Mouse (Mus musculus): Measurements from ENCODE around the gene Arhgap4. TPM values are rescaled to one million over a fixed set of nuclear protein-coding genes. Genes with fewer than 3 reads are reported as not detected.

Arhgap4 gene
- polyA plus RNA-seq, 1 experiment from 2014 or later: 5.2 TPM

- DNase-seq: peak; percentile 51
- peaks cover 94% of the 10 kb centered on the region for H3K36me3 ChIP-seq (replicated peaks; ENCODE audit: insufficient read depth, low read length)
- 35% methylated on average over 4 of the region's 4 CpGs for WGBS (ENCODE audit: insufficient replicate concordance)
Measured at GRCm38 (mm10) chrX:73948647-73949046, 27.0 kb upstream of the Arhgap4 start.

GRCm38 (mm10) chrX:73946896-73947295 is 25.2 kb upstream of the Arhgap4 start:
- H3K4me2 ChIP-seq (ENCODE audit: low read depth, low read length): no peak overlapping the region
- TF ChIP-seq EP300 (IDR thresholded peaks at IDR 0.05; ENCODE audit: low read depth): no peak
- 0 out of 2 replicates have a peak, but pooled peaks have one; percentile 0 for TF ChIP-seq CTCF (IDR thresholded peaks at IDR 0.05; ENCODE audit: low read depth)
- no peak overlapping the region for H3K9ac ChIP-seq (replicated peaks)
- no peak overlapping the region for H3K27ac ChIP-seq (ENCODE audit: low read depth)
- H3K27me3 ChIP-seq (ENCODE audit: insufficient read depth, low read length): no peaks in the 10 kb centered on the region
- 73% methylated on average over 6 of the region's 6 CpGs for WGBS (ENCODE audit: insufficient replicate concordance)
- H3K36me3 ChIP-seq (replicated peaks; ENCODE audit: insufficient read depth, low read length): peaks cover 89% of the 10 kb centered on the region
- H3K4me1 ChIP-seq (ENCODE audit: insufficient read depth): no peaks in the 10 kb centered on the region
- no peak overlapping the region for H3K4me3 ChIP-seq (ENCODE audit: low read depth, low read length)
- no peaks in the 10 kb centered on the region for H3K9me3 ChIP-seq (ENCODE audit: low read length)
- DNase-seq (no peak), ATAC-seq (peak; percentile 40; the same call in 1 of the 2 replicates)

More at GRCm38 (mm10) chrX:73948647-73949046, 27.0 kb upstream of the Arhgap4 start:
- TF ChIP-seq CTCF (IDR thresholded peaks at IDR 0.05; ENCODE audit: low read depth) (peak; percentile 89), EP300 (IDR thresholded peaks at IDR 0.05; ENCODE audit: low read depth) (no peak)
- Histone ChIP-seq H3K9me3 (ENCODE audit: low read length) (no peaks in the 10 kb centered on the region), H3K4me3 (ENCODE audit: low read depth, low read length) (no peak overlapping the region), H3K9ac (replicated peaks) (no peak overlapping the region), H3K27me3 (ENCODE audit: insufficient read depth, low read length) (no peaks in the 10 kb centered on the region), H3K27ac (ENCODE audit: low read depth) (no peak overlapping the region), H3K4me2 (ENCODE audit: low read depth, low read length) (no peak overlapping the region), H3K4me1 (ENCODE audit: insufficient read depth) (no peaks in the 10 kb centered on the region)
- ATAC-seq: peak; percentile 54

GRCm38 (mm10) chrX:73942294-73942693 is 20.6 kb upstream of the Arhgap4 start:
- H3K27ac ChIP-seq (ENCODE audit: low read depth): no peak overlapping the region
- no peak overlapping the region for H3K4me2 ChIP-seq (ENCODE audit: low read depth, low read length)
- H3K27me3 ChIP-seq (ENCODE audit: insufficient read depth, low read length): no peaks in the 10 kb centered on the region
- H3K36me3 ChIP-seq (replicated peaks; ENCODE audit: insufficient read depth, low read length): peaks cover 50% of the 10 kb centered on the region
- H3K4me1 ChIP-seq (ENCODE audit: insufficient read depth): no peaks in the 10 kb centered on the region
- H3K9me3 ChIP-seq (ENCODE audit: low read length): no peaks in the 10 kb centered on the region
- DNase-seq (no peak), ATAC-seq (no peak)
- no peak overlapping the region for H3K9ac ChIP-seq (replicated peaks)
- WGBS (ENCODE audit: insufficient replicate concordance): 91% methylated on average over 2 of the region's 2 CpGs
- no peak for TF ChIP-seq CTCF (IDR thresholded peaks at IDR 0.05; ENCODE audit: low read depth)
- no peak for TF ChIP-seq EP300 (IDR thresholded peaks at IDR 0.05; ENCODE audit: low read depth)
- H3K4me3 ChIP-seq (ENCODE audit: low read depth, low read length): no peak overlapping the region

GRCm38 (mm10) chrX:73941860-73942259 is 20.2 kb upstream of the Arhgap4 start:
- 62% methylated on average over 2 of the region's 2 CpGs for WGBS (ENCODE audit: insufficient replicate concordance)
- no peak overlapping the region for H3K4me2 ChIP-seq (ENCODE audit: low read depth, low read length)
- no peak for TF ChIP-seq EP300 (IDR thresholded peaks at IDR 0.05; ENCODE audit: low read depth)
- no peak for TF ChIP-seq CTCF (IDR thresholded peaks at IDR 0.05; ENCODE audit: low read depth)
- H3K27me3 ChIP-seq (ENCODE audit: insufficient read depth, low read length): no peaks in the 10 kb centered on the region
- ATAC-seq: no peak
- peaks cover 46% of the 10 kb centered on the region for H3K36me3 ChIP-seq (replicated peaks; ENCODE audit: insufficient read depth, low read length)
- no peak overlapping the region for H3K27ac ChIP-seq (ENCODE audit: low read depth)
- no peak overlapping the region for H3K4me3 ChIP-seq (ENCODE audit: low read depth, low read length)
- DNase-seq: no peak
- no peak overlapping the region for H3K9ac ChIP-seq (replicated peaks)
- H3K4me1 ChIP-seq (ENCODE audit: insufficient read depth): no peaks in the 10 kb centered on the region
- H3K9me3 ChIP-seq (ENCODE audit: low read length): no peaks in the 10 kb centered on the region

- DNase-seq (no peak), ATAC-seq (no peak)
- no peak overlapping the region for H3K4me3 ChIP-seq (ENCODE audit: low read depth, low read length)
- 0 out of 2 replicates have a peak, but pooled peaks cover 2% of the 10 kb centered on the region for H3K27me3 ChIP-seq (ENCODE audit: insufficient read depth, low read length)
- no peak overlapping the region for H3K9ac ChIP-seq (replicated peaks)
- TF ChIP-seq EP300 (IDR thresholded peaks at IDR 0.05; ENCODE audit: low read depth) (no peak), CTCF (IDR thresholded peaks at IDR 0.05; ENCODE audit: low read depth) (no peak)
- no peaks in the 10 kb centered on the region for H3K9me3 ChIP-seq (ENCODE audit: low read length)
- no peaks in the 10 kb centered on the region for H3K36me3 ChIP-seq (replicated peaks; ENCODE audit: insufficient read depth, low read length)
- no peak overlapping the region for H3K4me2 ChIP-seq (ENCODE audit: low read depth, low read length)
- no peak overlapping the region for H3K27ac ChIP-seq (ENCODE audit: low read depth)
- no peaks in the 10 kb centered on the region; the same call in 1 of the 2 replicates for H3K4me1 ChIP-seq (ENCODE audit: insufficient read depth)
- WGBS (ENCODE audit: insufficient replicate concordance): 47% methylated on average over 2 of the region's 2 CpGs
Measured at GRCm38 (mm10) chrX:73931871-73932270, 10.2 kb upstream of the Arhgap4 start.

- peak within 1 kb of the TSS; percentile 65 for H3K4me2 ChIP-seq (ENCODE audit: low read depth, low read length)
- no peaks in the 10 kb centered on the region for H3K9me3 ChIP-seq (ENCODE audit: low read length)
- no peaks in the 10 kb centered on the region; the same call in 1 of the 2 replicates for H3K4me1 ChIP-seq (ENCODE audit: insufficient read depth)
- H3K27ac ChIP-seq (ENCODE audit: low read depth): no peak within 1 kb of the TSS
- H3K4me3 ChIP-seq (ENCODE audit: low read depth, low read length): peak within 1 kb of the TSS; percentile 39
- 33% methylated on average over 17 of the region's 17 CpGs for WGBS (ENCODE audit: insufficient replicate concordance)
- 0 out of 2 replicates have a peak, but pooled peaks cover 2% of the 10 kb centered on the region for H3K27me3 ChIP-seq (ENCODE audit: insufficient read depth, low read length)
- peak; percentile 94 for ATAC-seq
- TF ChIP-seq CTCF (IDR thresholded peaks at IDR 0.05; ENCODE audit: low read depth) (peak; percentile 41), EP300 (IDR thresholded peaks at IDR 0.05; ENCODE audit: low read depth) (no peak; the same call in 1 of the 2 replicates)
- H3K9ac ChIP-seq (replicated peaks): peak within 1 kb of the TSS; percentile 46; the same call in 1 of the 2 replicates
- peak; percentile 78 for DNase-seq
- H3K36me3 ChIP-seq (replicated peaks; ENCODE audit: insufficient read depth, low read length): no peaks in the 10 kb centered on the region
Measured at GRCm38 (mm10) chrX:73930402-73931062, 8.9 kb upstream of the Arhgap4 start, which contains the start of gene Renbp. Gene Renbp, minus strand, starts transcription at chrX:73930850.

Measured in liver, postnatal 0 days (tissue).